Mouse (Mus musculus): ENCODE data around the gene Ces2f.
"Not testable (repeated sequence)": the region's sequence is repeated elsewhere in the genome, so short reads cannot be mapped to it uniquely, and the experiment has no call there.

Ces2f gene

GRCm38 (mm10) chr8:104947056-104947455 is at the start of gene Ces2f:
TSS of gene Ces2f (plus strand) at chr8:104947356.
- DNase-seq (ENCODE audit: low spot score in 2 of 2) = peak in 1 of 2 experiments; percentile 4

GRCm38 (mm10) chr8:104901746-104902145 is 45.4 kb upstream of the Ces2f start:
- DNase-seq (ENCODE audit: low spot score in 2 of 2) = no peak

GRCm38 (mm10) chr8:104907111-104907510 is 40.0 kb upstream of the Ces2f start:
- DNase-seq (ENCODE audit: low spot score in 2 of 2) = no peak

GRCm38 (mm10) chr8:104909021-104909420 is 38.1 kb upstream of the Ces2f start:
- DNase-seq (ENCODE audit: low spot score in 2 of 2) = peak in 1 of 2 experiments; percentile 43

GRCm38 (mm10) chr8:104909651-104910050 is 37.5 kb upstream of the Ces2f start:
- not testable (repeated sequence) for DNase-seq (ENCODE audit: low spot score in 2 of 2)

DNA sequence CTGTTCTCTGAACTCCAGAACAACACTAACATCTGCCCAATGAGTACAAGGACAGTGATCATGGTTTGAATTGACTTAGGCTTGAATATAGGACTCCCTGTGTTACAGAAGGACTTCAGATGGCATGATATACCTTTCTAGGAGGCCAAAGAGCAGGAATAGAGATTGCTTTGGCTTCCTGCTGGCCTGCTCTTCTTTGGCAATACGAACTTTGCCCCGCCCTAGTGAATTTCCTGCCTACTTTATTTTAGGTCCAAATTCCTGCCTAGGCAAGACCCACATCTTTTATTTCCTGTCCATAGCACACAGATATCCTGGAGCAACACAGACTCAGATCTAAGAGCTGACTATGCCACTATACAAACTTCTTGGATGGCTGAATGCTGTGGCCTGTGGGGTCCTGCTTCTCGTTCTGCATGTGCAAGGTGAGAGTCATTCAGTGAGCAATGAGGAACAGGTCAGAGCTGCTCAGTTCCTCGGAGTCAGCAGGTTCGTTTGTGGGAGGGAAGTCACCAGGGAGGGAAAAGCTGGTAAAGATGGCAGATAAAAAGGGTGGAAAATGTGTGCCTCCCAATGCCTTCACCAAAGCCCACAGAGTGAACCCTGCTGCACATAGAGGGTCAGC is 21.1 kb upstream of the Ces2f start, which contains the start of gene Ces2e:
Ces2e (plus strand) TSS at position 289 of the 625 bp plus-strand sequence.
- peak in 1 of 2 experiments; percentile 11 for DNase-seq (ENCODE audit: low spot score in 2 of 2)

GRCm38 (mm10) chr8:104927301-104927700 is 19.9 kb upstream of the Ces2f start:
- DNase-seq (ENCODE audit: low spot score in 2 of 2) = no peak

DNA sequence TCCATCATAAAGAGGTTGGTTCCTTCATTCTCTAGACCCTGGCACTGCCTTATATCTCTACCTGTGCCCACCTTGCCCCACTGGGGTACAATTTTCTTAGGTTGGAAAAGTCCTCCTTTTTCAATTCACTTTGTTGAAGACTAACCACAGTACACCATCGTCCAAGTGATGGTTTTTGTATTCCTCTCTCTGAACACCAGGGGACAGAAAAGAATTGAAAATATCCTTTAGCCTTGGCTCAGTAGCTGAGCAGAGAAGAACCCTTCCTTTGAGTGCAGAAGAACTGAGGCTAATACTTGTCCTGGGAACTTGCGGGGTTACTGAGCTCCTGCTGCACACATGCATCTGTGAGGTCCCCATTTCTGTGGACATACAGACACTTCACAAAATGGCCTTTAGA is 2.5 kb upstream of the Ces2f start:
- no peak for DNase-seq (ENCODE audit: low spot score in 2 of 2)

DNA sequence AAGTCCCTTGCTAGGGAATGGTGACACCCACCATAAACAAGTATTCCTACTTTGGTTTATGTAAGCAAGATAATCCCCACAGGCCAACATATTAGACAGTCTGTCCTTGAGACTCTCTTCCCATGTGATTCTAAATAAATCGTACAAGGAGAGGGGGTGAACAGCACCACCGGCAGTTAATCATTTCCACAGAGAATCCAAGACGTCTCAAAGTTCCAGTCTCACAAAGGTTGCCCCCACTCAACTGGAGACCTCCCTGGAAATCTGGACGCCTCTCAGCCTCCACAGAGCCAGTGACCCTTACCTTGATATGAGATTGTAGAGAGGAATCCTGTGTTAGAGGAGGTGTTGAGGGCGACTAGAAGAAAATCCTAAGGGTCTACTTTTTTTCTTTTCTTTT is 1.9 kb downstream of the Ces2f start:
- no peak for DNase-seq (ENCODE audit: low spot score in 2 of 2)

- peak; percentile 42 to 72 for DNase-seq (ENCODE audit: low spot score in 2 of 2)
Measured at GRCm38 (mm10) chr8:104961537-104961961, 14.4 kb downstream of the Ces2f start, which contains the start of gene Ces2g. TSS of gene Ces2g (plus strand) at chr8:104961718.

GRCm38 (mm10) chr8:104962229-104962901 is 15.2 kb downstream of the Ces2f start:
- no peak for DNase-seq (ENCODE audit: low spot score in 2 of 2)

DNA sequence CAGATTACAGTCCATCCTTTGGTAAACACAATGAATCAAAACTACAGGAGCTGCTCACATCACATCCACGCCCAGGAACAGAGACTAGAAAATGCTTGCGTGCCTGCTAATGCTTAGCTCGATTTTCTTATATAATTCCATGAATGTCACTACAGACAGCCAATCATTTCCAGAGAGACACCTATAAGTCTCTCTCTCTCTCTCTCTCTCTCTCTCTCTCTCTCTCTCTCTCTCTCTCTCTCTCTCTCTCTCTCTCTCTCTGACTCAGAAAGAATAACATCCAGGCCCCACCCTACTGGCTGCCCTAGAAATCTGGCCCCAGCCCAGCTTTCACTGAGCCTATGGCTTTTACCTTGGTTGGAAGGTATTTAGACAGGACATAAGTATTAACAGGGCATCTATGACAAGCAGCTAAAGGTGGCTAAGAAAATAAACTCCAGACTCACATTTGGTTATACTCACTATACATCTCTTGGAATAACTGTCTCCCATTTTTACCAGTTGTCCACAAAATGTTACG is 16.3 kb downstream of the Ces2f start:
- peak; percentile 9 to 11 for DNase-seq (ENCODE audit: low spot score in 2 of 2)

DNA sequence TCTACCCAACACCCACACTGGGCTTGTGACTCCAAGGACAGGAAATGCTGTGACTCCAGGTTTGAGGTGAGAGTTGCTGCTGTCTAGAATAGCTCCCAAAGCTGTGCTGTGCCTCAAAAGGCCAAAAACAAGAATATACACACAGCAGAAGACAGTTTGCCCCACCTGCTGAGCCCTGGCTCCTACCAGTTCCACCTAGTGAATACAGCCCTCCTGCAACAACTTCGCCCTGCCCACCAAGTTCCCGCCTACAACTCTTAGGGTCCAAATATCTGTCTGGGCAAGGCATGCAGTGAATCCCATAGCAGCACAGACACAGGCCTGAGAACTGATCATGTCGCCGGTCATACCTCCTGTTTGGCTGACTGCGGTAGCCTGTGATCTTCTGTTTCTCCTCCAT is 37.0 kb downstream of the Ces2f start:
- DNase-seq (ENCODE audit: low spot score in 2 of 2) = no peak

DNA sequence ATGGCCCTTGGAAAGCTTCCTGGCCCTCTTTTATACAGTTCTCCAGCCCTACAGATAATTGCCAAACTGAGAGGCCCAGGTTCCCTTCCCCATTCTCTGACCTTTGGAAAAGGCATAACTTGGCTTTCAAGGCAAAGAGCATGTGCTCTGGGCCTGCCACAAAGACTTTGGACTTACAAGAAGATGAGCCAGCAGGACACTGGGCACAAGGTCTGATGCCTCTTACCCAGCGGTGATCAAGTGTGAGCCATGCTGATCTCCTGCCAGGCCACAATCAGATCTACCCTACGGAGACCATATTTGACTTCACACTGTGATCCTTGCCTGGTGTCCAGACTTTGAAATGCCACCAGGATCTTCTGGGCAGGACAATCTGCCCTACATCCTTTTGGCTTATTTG is 37.8 kb downstream of the Ces2f start:
- no peak for DNase-seq (ENCODE audit: low spot score in 2 of 2)

DNA sequence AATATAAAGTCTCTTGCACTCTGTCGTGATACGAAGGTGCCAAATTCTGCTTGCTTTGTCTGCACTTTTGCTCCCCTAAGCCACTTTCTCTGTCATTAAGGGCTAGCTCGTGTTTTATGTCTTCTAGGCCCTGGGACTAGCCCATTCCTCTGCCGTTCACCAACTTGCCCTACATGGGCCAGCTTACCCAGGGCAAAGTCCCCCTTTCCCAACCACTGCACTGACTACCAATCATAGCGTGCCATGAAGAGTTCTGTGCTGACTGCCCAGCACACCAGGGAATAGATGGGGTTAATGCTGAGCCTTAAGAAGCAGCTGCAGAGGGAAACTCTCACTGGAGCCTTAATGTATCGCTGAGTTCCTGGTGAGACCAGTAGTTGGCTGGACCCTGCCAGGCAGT is 51.0 kb downstream of the Ces2f start:
- no peak for DNase-seq (ENCODE audit: low spot score in 2 of 2)

DNA sequence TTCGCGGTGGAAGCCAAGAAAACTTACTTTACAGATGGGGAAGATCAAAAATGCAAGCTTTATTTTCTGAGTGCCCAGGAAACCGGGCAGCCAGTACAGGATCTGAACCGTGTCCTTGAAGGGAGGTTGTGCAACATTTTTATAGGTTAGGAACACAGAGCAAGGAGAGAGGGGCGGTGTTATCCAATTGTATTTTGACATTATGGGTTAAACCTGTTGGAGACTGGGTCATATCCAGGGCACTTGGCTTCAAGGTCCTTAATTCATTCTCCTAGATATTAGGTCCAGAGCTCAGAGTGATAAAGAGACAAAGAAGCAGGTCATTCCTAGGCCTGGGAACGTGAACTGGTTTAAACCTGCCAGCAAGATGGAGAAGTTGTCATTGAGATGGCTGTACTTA is 52.0 kb downstream of the Ces2f start:
- no peak for DNase-seq (ENCODE audit: low spot score in 2 of 2)

DNA sequence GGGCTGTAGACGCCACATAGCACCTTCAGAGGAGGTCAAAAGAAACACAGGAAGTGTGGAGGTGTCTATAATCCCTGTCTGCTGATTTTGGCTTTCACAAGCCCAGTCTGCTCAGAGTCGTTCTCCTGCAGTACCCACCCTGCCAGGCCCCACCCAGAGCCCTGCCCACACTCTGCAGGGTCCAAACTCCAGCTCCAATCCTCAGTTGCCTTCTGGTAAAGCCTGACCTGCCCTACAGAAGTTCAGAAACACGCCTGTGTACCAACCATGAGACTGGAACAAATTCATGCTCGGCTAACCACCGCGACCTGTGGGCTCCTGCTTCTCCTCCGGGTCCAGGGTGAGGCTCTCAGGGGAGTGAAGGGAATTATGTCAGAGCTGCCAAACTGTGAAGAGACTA is 53.4 kb downstream of the Ces2f start, which contains the start of gene Ces2h:
Ces2h (plus strand) TSS at position 268 of the 400 bp plus-strand sequence.
- no peak for DNase-seq (ENCODE audit: low spot score in 2 of 2)

Data from urinary bladder, adult 18-20 months (tissue).